Mouse (Mus musculus) lung, adult 2 months (tissue): ENCODE results near the gene Serpini1.

Source experiments
- CTCF ChIP-seq: fragments of 200-500 bp; IDR thresholded peaks from 2 replicates; pipeline ENCODE4 v1.5.1; 2011; ENCODE audit warnings: mild to moderate bottlenecking, low read length, control low read depth; ENCODE audit not compliant: insufficient read depth
- POLR2A ChIP-seq: fragments of 200-500 bp; IDR thresholded peaks from 2 replicates; pipeline ENCODE4 v1.6.1; 2011; ENCODE audit warnings: low read depth, mild to moderate bottlenecking, control low read depth, low read length, borderline replicate concordance; ENCODE audit errors: extremely low read depth

DNA sequence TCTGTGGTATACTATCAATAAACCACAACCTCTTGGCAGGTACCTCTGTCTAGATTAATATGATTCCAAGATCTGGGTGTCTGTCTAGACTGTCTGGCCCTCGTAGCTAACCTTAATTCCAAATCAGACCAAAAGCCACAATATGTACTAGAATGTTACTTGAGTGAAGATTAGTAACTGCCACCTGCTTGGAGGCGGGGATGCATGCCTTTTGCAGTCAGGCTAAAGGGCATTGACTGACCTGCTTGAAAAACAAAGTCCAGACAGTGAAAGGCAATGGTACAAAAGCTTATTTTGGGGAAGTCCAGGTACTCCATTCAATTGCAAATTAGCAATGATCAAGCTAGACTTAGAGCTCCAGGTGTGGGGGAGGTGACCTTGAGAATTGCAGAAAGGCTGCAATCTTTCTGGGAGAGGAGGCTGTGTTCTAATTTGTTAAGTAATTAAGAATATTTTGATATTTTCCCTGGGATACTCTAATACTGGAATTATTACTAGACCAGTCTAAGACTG is 94.3 kb downstream of the Serpini1 start:
- TF ChIP-seq CTCF = no peak
- no peak for TF ChIP-seq POLR2A
